Mouse (Mus musculus): ENCODE data around the gene Gcnt3. TPM values are rescaled to one million over a fixed set of nuclear protein-coding genes. Genes with fewer than 3 reads are reported as not detected.

The Gcnt3 gene
- polyA plus RNA-seq (2014; fragmentation: Nextera tagmentation; extraction: Ambion mirVana) = 0.03 TPM in 1 of 2 replicates, not detected in the other

DNA sequence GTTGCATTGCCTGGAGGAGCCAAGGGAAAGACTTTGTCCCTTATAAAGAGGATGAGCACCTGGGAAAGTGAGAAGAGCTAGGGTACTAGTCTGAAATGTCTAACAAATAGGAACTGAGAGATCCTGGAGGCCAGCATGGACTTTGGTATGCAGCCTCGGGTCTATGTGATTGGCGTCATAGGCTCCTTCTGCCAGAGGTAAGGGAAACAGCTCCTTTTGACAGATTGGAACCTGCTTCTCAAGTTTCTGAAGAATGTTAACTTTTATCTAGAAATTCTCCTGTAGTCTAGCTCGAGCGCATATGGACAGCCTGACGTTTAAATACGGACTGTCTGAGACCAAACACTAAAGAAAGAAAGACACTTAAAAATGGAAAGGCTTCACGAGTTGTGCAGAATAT, at the start of gene Gcnt3:
TSS of gene Gcnt3 (minus strand) at position 101 of the 400 bp plus-strand sequence.
- WGBS = 93% methylated on average over 7 of the region's 7 CpGs
- Histone ChIP-seq H3K36me3 (ENCODE audit: control insufficient read depth, insufficient read depth, low read length) (no peaks in the 10 kb centered on the region), H3K4me2 (replicated peaks; ENCODE audit: low read depth, low read length) (no peak within 1 kb of the TSS), H3K4me3 (ENCODE audit: low read depth, low read length) (no peak within 1 kb of the TSS), H3K27ac (ENCODE audit: low read depth, low read length) (no peak within 1 kb of the TSS), H3K27me3 (ENCODE audit: control insufficient read depth, insufficient read depth, low read length) (no peaks in the 10 kb centered on the region), H3K4me1 (replicated peaks; ENCODE audit: control insufficient read depth, insufficient read depth, low read length) (no peaks in the 10 kb centered on the region), H3K9ac (ENCODE audit: low read depth, low read length) (no peak within 1 kb of the TSS), H3K9me3 (ENCODE audit: control insufficient read depth, low read length) (no peaks in the 10 kb centered on the region)
- no peak for ATAC-seq (ENCODE audit: low FRiP score)
- DNase-seq (ENCODE audit: low spot score) = no peak

DNA sequence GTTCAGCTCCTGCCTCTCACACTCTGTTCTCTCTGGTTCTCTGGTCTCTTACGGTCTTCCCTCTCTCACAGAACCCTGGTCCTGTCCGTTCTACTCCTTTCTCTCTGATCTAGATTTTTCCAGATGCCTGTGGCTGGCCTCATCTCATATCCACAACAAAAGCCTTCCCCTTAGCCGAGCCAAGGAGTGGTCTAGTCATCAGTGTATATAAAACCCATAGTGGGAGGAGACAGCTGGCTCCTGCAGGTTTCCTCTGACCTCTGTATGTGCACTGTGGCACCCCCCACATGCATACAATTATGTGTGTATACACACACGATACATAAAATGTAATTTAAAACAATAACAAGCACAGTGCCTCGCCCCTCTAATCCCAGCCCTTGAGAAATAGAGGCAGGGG, 49.5 kb upstream of the Gcnt3 start:
- no peak overlapping the region for H3K4me2 ChIP-seq (replicated peaks; ENCODE audit: low read depth, low read length)
- ATAC-seq (ENCODE audit: low FRiP score) = no peak
- no peaks in the 10 kb centered on the region for H3K9me3 ChIP-seq (ENCODE audit: control insufficient read depth, low read length)
- no peak overlapping the region for H3K4me3 ChIP-seq (ENCODE audit: low read depth, low read length)
- H3K27me3 ChIP-seq (ENCODE audit: control insufficient read depth, insufficient read depth, low read length) = no peaks in the 10 kb centered on the region
- 78% methylated on average over 5 of the region's 5 CpGs for WGBS
- no peak for DNase-seq (ENCODE audit: low spot score)
- no peaks in the 10 kb centered on the region for H3K36me3 ChIP-seq (ENCODE audit: control insufficient read depth, insufficient read depth, low read length)
- H3K4me1 ChIP-seq (replicated peaks; ENCODE audit: control insufficient read depth, insufficient read depth, low read length) = no peaks in the 10 kb centered on the region
- H3K27ac ChIP-seq (ENCODE audit: low read depth, low read length) = no peak overlapping the region
- no peak overlapping the region for H3K9ac ChIP-seq (ENCODE audit: low read depth, low read length)

DNA sequence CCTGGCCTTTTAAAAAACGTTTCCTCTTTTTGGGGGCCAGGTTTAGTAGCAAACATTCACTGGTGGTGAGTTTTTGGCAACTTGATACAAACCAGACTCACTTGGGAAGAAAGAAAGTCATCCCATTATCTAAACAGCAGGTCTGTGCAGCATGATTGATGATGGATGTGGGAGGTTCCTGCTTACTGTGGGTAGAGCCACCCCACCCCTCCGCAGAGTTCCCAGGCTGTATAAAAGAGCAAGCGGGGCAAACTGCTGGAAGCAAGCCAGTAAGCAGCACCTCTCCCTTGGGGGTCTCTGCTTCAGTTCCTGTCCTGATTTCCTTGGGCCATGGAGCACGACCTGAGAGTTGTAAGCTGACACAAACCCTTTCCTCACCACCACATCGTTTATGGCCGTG, 48.2 kb upstream of the Gcnt3 start:
- no peak overlapping the region for H3K9ac ChIP-seq (ENCODE audit: low read depth, low read length)
- H3K27ac ChIP-seq (ENCODE audit: low read depth, low read length) = no peak overlapping the region
- H3K4me1 ChIP-seq (replicated peaks; ENCODE audit: control insufficient read depth, insufficient read depth, low read length) = no peaks in the 10 kb centered on the region
- DNase-seq (ENCODE audit: low spot score) (peak; percentile 35), ATAC-seq (ENCODE audit: low FRiP score) (no peak)
- no peak overlapping the region for H3K4me3 ChIP-seq (ENCODE audit: low read depth, low read length)
- no peaks in the 10 kb centered on the region for H3K9me3 ChIP-seq (ENCODE audit: control insufficient read depth, low read length)
- WGBS = 39% methylated on average over 6 of the region's 6 CpGs
- H3K27me3 ChIP-seq (ENCODE audit: control insufficient read depth, insufficient read depth, low read length) = no peaks in the 10 kb centered on the region
- H3K36me3 ChIP-seq (ENCODE audit: control insufficient read depth, insufficient read depth, low read length) = no peaks in the 10 kb centered on the region
- H3K4me2 ChIP-seq (replicated peaks; ENCODE audit: low read depth, low read length) = no peak overlapping the region

DNA sequence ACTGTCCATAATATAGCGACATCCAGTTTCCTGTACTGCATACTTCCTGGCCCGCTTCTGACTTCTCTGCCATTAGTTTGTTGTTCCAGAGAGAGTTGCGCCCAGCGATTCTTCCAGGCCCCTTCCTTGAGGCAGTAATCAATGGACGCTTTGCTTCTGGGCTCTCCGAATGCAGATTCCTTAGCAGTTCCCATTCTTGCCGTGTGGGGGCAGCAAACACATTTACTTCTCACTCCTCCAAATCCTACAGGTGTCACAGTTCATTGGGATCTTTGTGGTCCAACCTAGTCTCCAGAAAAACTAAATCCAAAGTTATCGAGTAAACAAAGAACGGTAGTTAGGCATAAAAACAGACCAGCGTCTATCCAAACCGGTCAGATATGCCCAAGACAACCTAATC, 46.2 kb upstream of the Gcnt3 start:
- 60% methylated on average over 11 of the region's 11 CpGs for WGBS
- DNase-seq (ENCODE audit: low spot score) (peak; percentile 70), ATAC-seq (ENCODE audit: low FRiP score) (no peak)
- Histone ChIP-seq H3K27ac (ENCODE audit: low read depth, low read length) (no peak overlapping the region), H3K4me2 (replicated peaks; ENCODE audit: low read depth, low read length) (no peak overlapping the region), H3K36me3 (ENCODE audit: control insufficient read depth, insufficient read depth, low read length) (no peaks in the 10 kb centered on the region), H3K9ac (ENCODE audit: low read depth, low read length) (no peak overlapping the region), H3K4me3 (ENCODE audit: low read depth, low read length) (no peak overlapping the region), H3K4me1 (replicated peaks; ENCODE audit: control insufficient read depth, insufficient read depth, low read length) (no peaks in the 10 kb centered on the region), H3K9me3 (ENCODE audit: control insufficient read depth, low read length) (no peaks in the 10 kb centered on the region), H3K27me3 (ENCODE audit: control insufficient read depth, insufficient read depth, low read length) (no peaks in the 10 kb centered on the region)

DNA sequence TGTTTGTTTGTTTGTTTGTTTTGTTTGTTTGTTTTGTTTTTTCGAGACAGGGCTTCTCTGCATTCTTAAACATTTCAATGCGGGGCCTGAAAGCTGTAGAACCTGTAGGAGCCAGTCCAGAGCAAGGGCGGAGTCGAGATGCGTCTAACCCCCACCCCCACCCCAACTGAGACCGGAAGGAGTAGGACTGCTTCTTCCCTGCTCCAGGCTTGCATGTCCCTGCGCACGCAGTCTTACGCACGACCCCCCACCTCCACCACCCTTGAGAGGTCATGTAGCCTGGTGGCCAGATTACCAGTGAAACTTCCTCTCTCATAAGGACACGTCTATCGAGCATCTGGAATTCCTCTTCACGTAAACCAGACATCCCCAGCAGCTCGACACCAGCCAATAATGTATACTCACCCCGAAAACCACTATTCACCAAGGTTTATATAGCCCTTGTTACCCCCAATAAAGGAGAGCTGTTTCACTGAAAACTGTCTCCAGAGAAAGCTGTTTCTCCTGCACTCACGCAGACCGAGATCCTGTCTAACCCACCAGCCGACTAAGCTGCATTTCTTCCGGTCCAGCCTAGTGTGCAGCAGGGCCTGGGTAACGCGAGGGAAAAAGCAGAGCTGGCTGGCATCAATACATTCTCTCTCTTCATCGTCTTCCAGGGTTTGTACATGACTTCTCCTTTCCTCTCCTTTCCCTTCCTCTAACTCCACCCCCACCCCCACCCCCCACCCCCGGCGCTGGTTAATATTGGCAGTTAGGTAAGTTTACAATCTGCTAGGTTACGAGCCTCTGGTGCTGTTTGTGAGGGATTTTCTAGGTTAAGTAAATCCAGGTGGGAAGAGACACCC, 44.7 kb upstream of the Gcnt3 start:
- Histone ChIP-seq H3K4me1 (replicated peaks; ENCODE audit: control insufficient read depth, insufficient read depth, low read length) (no peaks in the 10 kb centered on the region), H3K36me3 (ENCODE audit: control insufficient read depth, insufficient read depth, low read length) (no peaks in the 10 kb centered on the region), H3K9me3 (ENCODE audit: control insufficient read depth, low read length) (no peaks in the 10 kb centered on the region), H3K4me2 (replicated peaks; ENCODE audit: low read depth, low read length) (no peak overlapping the region), H3K4me3 (ENCODE audit: low read depth, low read length) (no peak overlapping the region), H3K27me3 (ENCODE audit: control insufficient read depth, insufficient read depth, low read length) (no peaks in the 10 kb centered on the region), H3K9ac (ENCODE audit: low read depth, low read length) (no peak overlapping the region), H3K27ac (ENCODE audit: low read depth, low read length) (no peak overlapping the region)
- no peak for ATAC-seq (ENCODE audit: low FRiP score)
- 81% methylated on average over 25 of the region's 25 CpGs for WGBS
- DNase-seq (ENCODE audit: low spot score) = no peak

DNA sequence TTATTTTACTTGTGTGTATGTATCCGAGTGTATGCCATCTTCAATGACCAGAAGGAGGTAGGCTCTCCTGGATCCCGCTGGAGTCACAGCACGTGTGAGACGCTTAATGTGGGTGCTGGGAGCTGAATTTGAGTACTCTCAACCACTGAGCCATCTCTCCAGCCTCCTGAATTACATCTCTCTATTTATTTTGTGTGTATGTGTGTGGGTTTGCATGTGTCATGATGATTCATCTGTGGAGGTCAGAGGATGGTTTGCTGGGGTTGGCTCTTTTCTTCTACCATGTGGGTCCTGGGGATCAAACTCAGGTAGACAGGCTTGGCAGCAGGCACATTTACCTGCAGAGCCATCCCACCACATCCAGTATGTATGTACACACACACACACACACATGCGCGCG, 43.9 kb upstream of the Gcnt3 start:
- no peak for ATAC-seq (ENCODE audit: low FRiP score)
- Histone ChIP-seq H3K4me3 (ENCODE audit: low read depth, low read length) (no peak overlapping the region), H3K4me2 (replicated peaks; ENCODE audit: low read depth, low read length) (no peak overlapping the region), H3K27me3 (ENCODE audit: control insufficient read depth, insufficient read depth, low read length) (no peaks in the 10 kb centered on the region), H3K9me3 (ENCODE audit: control insufficient read depth, low read length) (no peaks in the 10 kb centered on the region), H3K4me1 (replicated peaks; ENCODE audit: control insufficient read depth, insufficient read depth, low read length) (no peaks in the 10 kb centered on the region), H3K9ac (ENCODE audit: low read depth, low read length) (no peak overlapping the region), H3K36me3 (ENCODE audit: control insufficient read depth, insufficient read depth, low read length) (no peaks in the 10 kb centered on the region), H3K27ac (ENCODE audit: low read depth, low read length) (no peak overlapping the region)
- DNase-seq (ENCODE audit: low spot score) = no peak
- 87% methylated on average over 7 of the region's 7 CpGs for WGBS

DNA sequence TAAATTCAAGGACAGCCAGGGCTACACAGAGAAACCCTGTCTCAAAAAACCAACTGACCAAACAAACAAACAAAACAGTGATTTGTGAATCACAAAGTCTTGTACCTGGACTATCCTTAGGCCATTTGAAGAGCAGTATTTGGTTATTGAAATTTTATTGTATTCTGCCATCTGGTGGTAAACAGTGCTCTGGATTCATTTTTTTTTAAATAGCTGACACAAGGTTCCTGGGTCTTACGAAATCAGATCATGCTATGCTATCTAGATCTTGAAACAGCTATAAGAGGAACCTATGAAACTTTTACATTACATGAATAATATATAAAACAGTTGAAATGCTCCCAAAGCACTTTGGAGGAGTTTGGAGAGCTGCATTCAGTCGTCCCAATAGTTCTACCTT, 43.1 kb upstream of the Gcnt3 start:
- Histone ChIP-seq H3K27me3 (ENCODE audit: control insufficient read depth, insufficient read depth, low read length) (no peaks in the 10 kb centered on the region), H3K9me3 (ENCODE audit: control insufficient read depth, low read length) (no peaks in the 10 kb centered on the region), H3K27ac (ENCODE audit: low read depth, low read length) (no peak overlapping the region), H3K4me3 (ENCODE audit: low read depth, low read length) (no peak overlapping the region), H3K36me3 (ENCODE audit: control insufficient read depth, insufficient read depth, low read length) (no peaks in the 10 kb centered on the region), H3K4me2 (replicated peaks; ENCODE audit: low read depth, low read length) (no peak overlapping the region), H3K4me1 (replicated peaks; ENCODE audit: control insufficient read depth, insufficient read depth, low read length) (no peaks in the 10 kb centered on the region), H3K9ac (ENCODE audit: low read depth, low read length) (no peak overlapping the region)
- 72% methylated on average over 2 of the region's 2 CpGs for whole genome bisulfite sequencing
- ATAC-seq (ENCODE audit: low FRiP score) (no peak), DNase-seq (ENCODE audit: low spot score) (no peak)

DNA sequence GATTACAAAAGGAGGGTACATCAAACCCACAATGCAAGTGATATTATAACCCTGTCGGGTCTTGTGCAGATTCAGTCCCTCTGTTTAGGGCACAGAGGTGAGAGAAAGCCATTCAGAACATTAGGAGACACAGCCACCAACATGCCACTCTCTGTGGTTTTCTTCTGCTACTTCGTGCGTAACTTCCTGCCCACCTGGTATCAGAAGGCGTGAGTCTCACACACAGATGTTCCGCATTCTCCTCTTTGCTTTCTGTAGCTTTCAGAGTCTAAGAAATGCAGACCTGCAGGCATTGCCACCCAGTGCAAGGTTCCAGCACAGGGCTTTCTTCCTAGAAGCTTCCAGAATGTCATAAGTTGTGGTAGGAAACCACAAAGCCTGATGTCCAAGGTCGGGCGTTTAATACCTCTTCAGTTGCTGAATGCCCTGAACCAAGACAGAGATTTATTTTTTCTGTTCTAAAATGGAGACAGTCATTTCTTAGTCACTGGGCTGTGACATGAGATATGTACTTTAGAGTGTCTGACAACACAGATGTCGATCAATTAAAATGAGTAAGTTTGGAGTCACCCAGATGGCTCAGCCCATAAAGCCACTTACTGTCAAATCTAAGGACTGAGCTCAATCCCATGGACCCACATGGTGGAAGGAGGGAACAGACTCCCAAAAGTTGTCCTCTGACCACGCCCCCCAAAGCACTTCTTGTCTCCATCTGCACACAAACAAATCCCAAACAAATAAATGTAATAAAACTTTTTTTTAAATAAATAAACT, 42.3 kb upstream of the Gcnt3 start:
- Histone ChIP-seq H3K27ac (ENCODE audit: low read depth, low read length) (no peak overlapping the region), H3K36me3 (ENCODE audit: control insufficient read depth, insufficient read depth, low read length) (no peaks in the 10 kb centered on the region), H3K9ac (ENCODE audit: low read depth, low read length) (no peak overlapping the region), H3K4me3 (ENCODE audit: low read depth, low read length) (no peak overlapping the region), H3K4me1 (replicated peaks; ENCODE audit: control insufficient read depth, insufficient read depth, low read length) (no peaks in the 10 kb centered on the region), H3K9me3 (ENCODE audit: control insufficient read depth, low read length) (no peaks in the 10 kb centered on the region), H3K4me2 (replicated peaks; ENCODE audit: low read depth, low read length) (no peak overlapping the region), H3K27me3 (ENCODE audit: control insufficient read depth, insufficient read depth, low read length) (no peaks in the 10 kb centered on the region)
- no peak for ATAC-seq (ENCODE audit: low FRiP score)
- no peak for DNase-seq (ENCODE audit: low spot score)
- WGBS = 86% methylated on average over 9 of the region's 9 CpGs

DNA sequence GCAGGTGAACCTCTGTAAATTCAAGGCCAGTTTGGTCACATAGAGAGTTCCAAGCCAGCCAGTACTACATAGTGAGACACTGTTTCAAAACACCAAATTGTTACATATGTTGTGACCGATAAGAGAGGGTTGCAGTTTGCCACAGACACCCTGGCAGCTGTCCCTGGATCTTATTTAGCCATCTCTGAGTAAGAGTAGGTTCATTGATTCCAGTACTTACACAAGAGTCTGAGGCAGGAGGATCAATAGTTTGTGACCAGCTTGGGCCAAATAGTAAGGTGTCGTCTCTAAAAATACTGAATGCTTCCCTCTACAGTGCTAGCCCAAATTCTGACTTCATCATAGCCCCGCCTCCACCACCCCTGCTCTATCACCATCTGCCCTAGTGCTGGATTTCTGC, 40.1 kb upstream of the Gcnt3 start:
- no peaks in the 10 kb centered on the region for H3K9me3 ChIP-seq (ENCODE audit: control insufficient read depth, low read length)
- no peak overlapping the region for H3K9ac ChIP-seq (ENCODE audit: low read depth, low read length)
- 90% methylated on average over 3 of the region's 3 CpGs for WGBS
- no peaks in the 10 kb centered on the region for H3K27me3 ChIP-seq (ENCODE audit: control insufficient read depth, insufficient read depth, low read length)
- no peak overlapping the region for H3K4me2 ChIP-seq (replicated peaks; ENCODE audit: low read depth, low read length)
- H3K4me3 ChIP-seq (ENCODE audit: low read depth, low read length) = no peak overlapping the region
- no peak for ATAC-seq (ENCODE audit: low FRiP score)
- DNase-seq (ENCODE audit: low spot score) = no peak
- H3K4me1 ChIP-seq (replicated peaks; ENCODE audit: control insufficient read depth, insufficient read depth, low read length) = no peaks in the 10 kb centered on the region
- no peak overlapping the region for H3K27ac ChIP-seq (ENCODE audit: low read depth, low read length)
- H3K36me3 ChIP-seq (ENCODE audit: control insufficient read depth, insufficient read depth, low read length) = no peaks in the 10 kb centered on the region
